8 mouse cellular contexts compared by ENCODE assay signal in genomic region chr14:119099570-119099891, GRCm38 (mm10). TPM values are rescaled to one million over a fixed set of nuclear protein-coding genes. Genes with fewer than 3 reads are reported as not detected.
DNase-seq lines count a peak whose midpoint lies in the region; ATAC-seq and TF ChIP-seq lines count a peak whose summit lies in the region.

No protein-coding gene starts in this region.

- DNase-seq in layer of hippocampus, adult 2 months (ENCODE audit: low spot score in 2 of 2): no peak
- DNase-seq in layer of hippocampus, postnatal 36 days: no peak
- no peak for DNase-seq in gastrocnemius, postnatal 10 days
- no peak for DNase-seq in layer of hippocampus, adult 18-20 months (ENCODE audit: low spot score in 2 of 2)

- peak overlapping the region; percentile 92 for H3K9ac ChIP-seq in embryonic facial prominence, embryonic 13.5 days
- H3K9ac ChIP-seq in intestine, embryonic 15.5 days: peak overlapping the region; percentile 79
- H3K9ac ChIP-seq in neural tube, embryonic 13.5 days: peak overlapping the region; percentile 94

- H3K4me1 ChIP-seq in embryonic facial prominence, embryonic 13.5 days: peaks cover 14% of the 10 kb centered on the region
- H3K4me1 ChIP-seq in intestine, embryonic 15.5 days (replicated peaks): peaks cover 4% of the 10 kb centered on the region; the same call in 1 of the 2 replicates
- H3K4me1 ChIP-seq in neural tube, embryonic 13.5 days (replicated peaks): peaks cover 19% of the 10 kb centered on the region

- no peaks in the 10 kb centered on the region for H3K27me3 ChIP-seq in embryonic facial prominence, embryonic 13.5 days
- no peaks in the 10 kb centered on the region for H3K27me3 ChIP-seq in intestine, embryonic 15.5 days (replicated peaks)
- H3K27me3 ChIP-seq in neural tube, embryonic 13.5 days: no peaks in the 10 kb centered on the region

- H3K9me3 ChIP-seq in embryonic facial prominence, embryonic 13.5 days: no peaks in the 10 kb centered on the region
- H3K9me3 ChIP-seq in intestine, embryonic 15.5 days: no peaks in the 10 kb centered on the region
- H3K9me3 ChIP-seq in neural tube, embryonic 13.5 days: no peaks in the 10 kb centered on the region

- ATAC-seq in embryonic facial prominence, embryonic 13.5 days (ENCODE audit: insufficient number of reproducible peaks, insufficient read depth, low FRiP score, low TSS enrichment, low read depth): peak; percentile 71
- ATAC-seq in intestine, embryonic 15.5 days: no peak; the same call in none of the 2 replicates
- peak; percentile 88 for ATAC-seq in neural tube, embryonic 13.5 days (ENCODE audit: low read depth)
- no peak for ATAC-seq in inflammation-experienced regulatory T-cells, adult 6 months

- peak overlapping the region; percentile 80 for H3K4me3 ChIP-seq in layer of hippocampus, adult 2 months
- peak overlapping the region; percentile 82 for H3K4me3 ChIP-seq in embryonic facial prominence, embryonic 13.5 days
- H3K4me3 ChIP-seq in intestine, embryonic 15.5 days (replicated peaks): peak overlapping the region; percentile 85
- H3K4me3 ChIP-seq in neural tube, embryonic 13.5 days: peak overlapping the region; percentile 83

- peak overlapping the region; percentile 85 for H3K4me2 ChIP-seq in embryonic facial prominence, embryonic 13.5 days
- H3K4me2 ChIP-seq in intestine, embryonic 15.5 days (replicated peaks): peak overlapping the region; percentile 95
- H3K4me2 ChIP-seq in neural tube, embryonic 13.5 days: peak overlapping the region; percentile 79

- H3K27ac ChIP-seq in layer of hippocampus, adult 2 months: peak overlapping the region; percentile 97
- peak overlapping the region; percentile 80 for H3K27ac ChIP-seq in embryonic facial prominence, embryonic 13.5 days
- peak overlapping the region; percentile 64 for H3K27ac ChIP-seq in intestine, embryonic 15.5 days
- H3K27ac ChIP-seq in neural tube, embryonic 13.5 days (replicated peaks): peak overlapping the region; percentile 92

- no peak for TF ChIP-seq CTCF in layer of hippocampus, adult 2 months (conservative IDR thresholded peaks at IDR 0.05)

- 2% methylated on average over 13 of the region's 13 CpGs for WGBS in embryonic facial prominence, embryonic 13.5 days
- WGBS in intestine, embryonic 15.5 days: 1% methylated on average over 13 of the region's 13 CpGs
- under 1% methylated on average over 13 of the region's 13 CpGs for WGBS in neural tube, embryonic 13.5 days

- no peaks in the 10 kb centered on the region for H3K36me3 ChIP-seq in embryonic facial prominence, embryonic 13.5 days
- no peaks in the 10 kb centered on the region for H3K36me3 ChIP-seq in intestine, embryonic 15.5 days
- peaks cover 2% of the 10 kb centered on the region; the same call in 1 of the 2 replicates for H3K36me3 ChIP-seq in neural tube, embryonic 13.5 days

RNA-seq across cellular contexts. Expression of gene Uggt2, which starts 0.3 kb away (rescaled TPM):
- 10 to 100 TPM; 27.4 to 31.3 TPM for total RNA-seq in layer of hippocampus, adult 2 months (2021)
- 10 to 100 TPM; 28.2 to 35.1 TPM for total RNA-seq in layer of hippocampus, postnatal 36 days (2021)
- 15.9 and 17.2 TPM in 2 replicates for polyA plus RNA-seq in embryonic facial prominence, embryonic 13.5 days (2015; fragmentation: Nextera tagmentation; extraction: Ambion mirVana)
- 7.9 TPM in 2 replicates for polyA plus RNA-seq in intestine, embryonic 15.5 days (2015; fragmentation: Nextera tagmentation; extraction: Ambion mirVana)
- polyA plus RNA-seq in neural tube, embryonic 13.5 days (2015; fragmentation: Nextera tagmentation; extraction: Ambion mirVana): 15.2 and 16.3 TPM in 2 replicates
- 10 to 100 TPM in 1 of 2 experiments, 1 to 10 TPM in 1; 7.8 to 10.7 TPM for total RNA-seq in gastrocnemius, postnatal 10 days (2021)
- 10 to 100 TPM; 24.3 to 25.7 TPM for total RNA-seq in layer of hippocampus, adult 18-20 months (2021)
- 1 to 10 TPM in 2 of 3 experiments, under 1 TPM in 1; 0.59 to 3.8 (median 3.0) TPM for polyA plus RNA-seq in inflammation-experienced regulatory T-cells, adult 6 months (2017; shearing (Covaris generic))

RNA-seq across cellular contexts. Expression of gene Hs6st3, which starts 38.6 kb away (rescaled TPM):
- 10 to 100 TPM; 61.6 to 66.8 TPM for total RNA-seq in layer of hippocampus, adult 2 months (2021)
- 10 to 100 TPM; 61.4 to 70.5 TPM for total RNA-seq in layer of hippocampus, postnatal 36 days (2021)
- polyA plus RNA-seq in embryonic facial prominence, embryonic 13.5 days (2015; fragmentation: Nextera tagmentation; extraction: Ambion mirVana): 0.27 and 0.30 TPM in 2 replicates
- 0.14 TPM in 1 of 2 replicates, not detected in the other for polyA plus RNA-seq in intestine, embryonic 15.5 days (2015; fragmentation: Nextera tagmentation; extraction: Ambion mirVana)
- 1.2 and 1.5 TPM in 2 replicates for polyA plus RNA-seq in neural tube, embryonic 13.5 days (2015; fragmentation: Nextera tagmentation; extraction: Ambion mirVana)
- total RNA-seq in gastrocnemius, postnatal 10 days (2021): under 1 TPM; 0.19 to 0.25 TPM
- total RNA-seq in layer of hippocampus, adult 18-20 months (2021): 10 to 100 TPM; 58.6 to 59.6 TPM
- not detected for polyA plus RNA-seq in inflammation-experienced regulatory T-cells, adult 6 months (2017; shearing (Covaris generic))

Comparison
In these comparisons a context has a peak if more than half of its experiments do, and no peak if none do; other contexts are left out.
1. ATAC-seq: peak in embryonic facial prominence, embryonic 13.5 days (single experiment) and neural tube, embryonic 13.5 days (single experiment); none in intestine, embryonic 15.5 days (single experiment) and inflammation-experienced regulatory T-cells, adult 6 months (single experiment).
2. RNA of gene Hs6st3, which starts 38.6 kb away (total RNA-seq): 61.4 to 70.5 TPM in layer of hippocampus, postnatal 36 days, 61.6 to 66.8 TPM in layer of hippocampus, adult 2 months and 58.6 to 59.6 TPM in layer of hippocampus, adult 18-20 months; 0.19 to 0.25 TPM in gastrocnemius, postnatal 10 days; every median in the first group is over 10 times any median in the second.
3. Peak in every context shown above with its lines, with median percentiles within 50 percentile points of each other: H3K27ac ChIP-seq, H3K4me3 ChIP-seq, H3K4me2 ChIP-seq and H3K9ac ChIP-seq.